Mouse (Mus musculus): ENCODE measurements at regions not wholly inside any gene's neighbourhood (a gene's known extent, or its start where the extent isn't known, plus 50 kb on each side); places are given as distances from the start of the nearest gene placed in this dataset.

GRCm38 (mm10) chr16:5363007-5363570 lies 107.3 kb upstream of the Eef2kmt start:
- TF ChIP-seq CTCF (IDR thresholded peaks at IDR 0.05; ENCODE audit: low read depth, low read length) (no peak), GATA1 (IDR thresholded peaks at IDR 0.05; ENCODE audit: borderline replicate concordance, low read length) (no peak), TAL1 (conservative IDR thresholded peaks at IDR 0.05; ENCODE audit: low read depth, low read length) (no peak), POLR2AphosphoS5 (IDR thresholded peaks at IDR 0.05; ENCODE audit: insufficient replicate concordance, low read depth, low read length) (no peak), GATA2 (IDR thresholded peaks at IDR 0.05; ENCODE audit: borderline replicate concordance, low read depth, low read length) (no peak)

All from G1E (cell line).